Mouse (Mus musculus): ENCODE measurements around the gene Marco. TPM values are rescaled to one million over a fixed set of nuclear protein-coding genes. Genes with fewer than 3 reads are reported as not detected.

Gene Marco
- total and polyA plus RNA-seq, 3 experiments: 0.15 to 0.79 (median 0.76) TPM

DNA sequence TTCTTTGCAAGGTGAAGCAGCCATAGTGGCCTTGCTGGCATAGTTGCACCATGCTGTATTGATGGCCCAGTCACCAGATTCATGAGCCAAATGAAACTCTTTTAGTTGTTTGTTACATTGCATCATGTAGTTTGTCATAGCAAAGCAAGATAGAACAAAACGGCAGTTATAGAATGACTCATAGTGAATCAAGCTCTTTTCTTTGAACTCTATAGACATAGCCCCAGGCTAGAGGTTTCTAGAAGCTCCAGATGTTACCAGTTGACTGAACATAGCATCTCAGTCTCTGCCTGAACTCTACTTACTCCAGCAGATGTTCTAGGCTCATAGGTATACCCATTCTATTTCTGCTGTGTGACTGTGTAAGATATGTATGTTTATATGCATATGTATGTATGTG lies 31.1 kb upstream of the Marco start (continued):
- no peak for TF ChIP-seq UBTF (IDR thresholded peaks at IDR 0.05; ENCODE audit: low read depth, low read length)
- TF ChIP-seq NELFE (IDR thresholded peaks at IDR 0.05; ENCODE audit: low read depth, low read length): no peak

DNA sequence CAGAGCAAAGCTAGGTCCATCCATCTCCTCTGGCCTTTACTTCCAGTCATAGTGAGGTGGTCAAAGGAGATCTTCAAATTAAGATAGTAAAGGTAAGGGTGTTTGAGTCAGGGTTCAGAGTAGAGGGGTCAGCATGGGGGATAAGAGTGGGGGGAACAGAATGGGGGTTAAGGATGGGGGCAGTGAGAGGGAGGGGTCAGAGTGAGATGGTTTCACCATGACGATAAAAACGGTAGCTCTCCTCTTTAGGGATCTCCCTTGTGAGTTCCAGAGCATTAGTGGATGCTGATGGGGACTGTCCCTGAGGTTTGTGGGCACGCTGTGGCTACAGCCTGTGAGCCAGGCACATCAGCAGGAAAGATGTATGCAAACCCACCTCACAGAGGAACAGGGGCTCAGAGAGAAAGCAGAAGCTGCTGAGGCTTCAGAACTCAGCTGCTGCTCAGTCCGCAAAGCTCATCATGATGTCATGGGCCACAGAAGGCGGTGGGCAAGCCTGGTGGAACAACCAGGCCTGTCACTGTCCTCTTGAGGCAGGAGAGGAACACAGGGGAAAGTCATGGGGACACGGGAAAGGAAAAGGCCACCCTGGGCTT lies 27.6 kb upstream of the Marco start:
- Histone ChIP-seq H3K4me2 (ENCODE audit: insufficient read depth, low read depth, poor library complexity, severe bottlenecking) (peak overlapping the region; percentile 61), H3K79me2 (replicated peaks; ENCODE audit: control insufficient read depth, extremely low read depth, insufficient read depth, poor library complexity, severe bottlenecking) (no peaks in the 10 kb centered on the region), H3K4me1 (ENCODE audit: control insufficient read depth in 1 of 2, insufficient read depth in 2 of 2) (peaks cover 25 to 75% of the 10 kb centered on the region in 2 experiments), H3K27me3 (replicated peaks) (no peaks in the 10 kb centered on the region), H3K9ac (ENCODE audit: insufficient read depth, low read depth) (peak overlapping the region; percentile 51), H3K4me3 (replicated peaks in 1 of 3; ENCODE audit: low read depth in 2 of 3, low read length in 2 of 3, poor library complexity in 1 of 3) (no peak overlapping the region), H3K9me3 (replicated peaks; ENCODE audit: low read length) (peaks cover 8% of the 10 kb centered on the region), H3K27ac (ENCODE audit: insufficient read depth, low read depth) (peak overlapping the region; percentile 99), H3K36me3 (replicated peaks in 1 of 2; ENCODE audit: control insufficient read depth in 1 of 2, insufficient read depth in 1 of 2, low read length in 1 of 2) (no peaks in the 10 kb centered on the region)
- in situ Hi-C loops (cut with MboI; ENCODE audit: low pct_ligation_motif_present, low pct_unique_long_range_greater_than_20kb, low sequenced_read_pairs): loop anchor here (10.0 to 25.0 kb wide), 2 partner anchors 120 to 298 kb away; no protein-coding TSS in a partner anchor
- dilution Hi-C loops (cut with MboI; ENCODE audit: extremely low pct_ligation_motif_present, extremely low pct_unique_long_range_greater_than_20kb, low sequenced_read_pairs): no loop called here
- peak; percentile 97 for DNase-seq (ENCODE audit: extremely low read depth)
- 0 out of 2 replicates have a peak, but pooled peaks have one; percentile 23 for TF ChIP-seq NRF1 (IDR thresholded peaks at IDR 0.05; ENCODE audit: low read depth, low read length)
- TF ChIP-seq MYC (IDR thresholded peaks at IDR 0.05; ENCODE audit: low read depth, low read length): no peak
- peak; percentile 21; the same call in 1 of the 2 replicates for TF ChIP-seq SMC3 (IDR thresholded peaks at IDR 0.05; ENCODE audit: low read depth, low read length)
- no peak for TF ChIP-seq ZNF384 (IDR thresholded peaks at IDR 0.05; ENCODE audit: low read depth, low read length)
- peak; percentile 7; the same call in 1 of the 2 replicates for TF ChIP-seq MAX (IDR thresholded peaks at IDR 0.05; ENCODE audit: low read length)
- peak; percentile 52; the same call in 1 of the 2 replicates for TF ChIP-seq JUN (IDR thresholded peaks at IDR 0.05; ENCODE audit: insufficient read depth, low read depth, low read length)
- TF ChIP-seq UBTF (IDR thresholded peaks at IDR 0.05; ENCODE audit: low read depth, low read length): 0 out of 2 replicates have a peak, but pooled peaks have one; percentile 29
- peak; percentile 12; the same call in 1 of the 2 replicates for TF ChIP-seq MXI1 (IDR thresholded peaks at IDR 0.05; ENCODE audit: low read depth, low read length)
- TF ChIP-seq MAZ (IDR thresholded peaks at IDR 0.05; ENCODE audit: low read depth, low read length): peak; percentile 94
- TF ChIP-seq EP300 (IDR thresholded peaks at IDR 0.05; ENCODE audit: low read length): peak; percentile 95
- 0 out of 2 replicates have a peak, but pooled peaks have one; percentile 14 for TF ChIP-seq NELFE (IDR thresholded peaks at IDR 0.05; ENCODE audit: low read depth, low read length)
- no peak for TF ChIP-seq CTCF (conservative IDR thresholded peaks at IDR 0.05 in 1 of 2, IDR thresholded peaks at IDR 0.05 in 1 of 2; ENCODE audit: low read depth in 2 of 2, low read length in 2 of 2)
- TF ChIP-seq TBP (conservative IDR thresholded peaks at IDR 0.05; ENCODE audit: low read depth, low read length): 0 out of 2 replicates have a peak, but pooled peaks have one; percentile 46
- no peak for TF ChIP-seq PAX5 (IDR thresholded peaks at IDR 0.05; ENCODE audit: low read length)
- TF ChIP-seq BHLHE40 (IDR thresholded peaks at IDR 0.05; ENCODE audit: low read depth, low read length): peak; percentile 93
- no peak for TF ChIP-seq CHD2 (IDR thresholded peaks at IDR 0.05; ENCODE audit: low read length)
- TF ChIP-seq POLR2A (IDR thresholded peaks at IDR 0.05; ENCODE audit: low read depth, low read length): 0 out of 2 replicates have a peak, but pooled peaks have one; percentile 52
- TF ChIP-seq ETS1 (conservative IDR thresholded peaks at IDR 0.05; ENCODE audit: low read depth, low read length): peak; percentile 98
- TF ChIP-seq CHD1 (IDR thresholded peaks at IDR 0.05; ENCODE audit: low read depth, low read length): no peak
- peak; percentile 93 for TF ChIP-seq MEF2A (IDR thresholded peaks at IDR 0.05; ENCODE audit: borderline replicate concordance, low read depth, low read length)
- TF ChIP-seq JUND (conservative IDR thresholded peaks at IDR 0.05; ENCODE audit: low read depth, low read length): no peak; the same call in 1 of the 2 replicates
- no peak for TF ChIP-seq ZKSCAN1 (IDR thresholded peaks at IDR 0.05; ENCODE audit: borderline replicate concordance, low read depth, low read length)
- peak; percentile 90 for TF ChIP-seq IRF4 (IDR thresholded peaks at IDR 0.05; ENCODE audit: low read depth, low read length)
- peak; percentile 90 for TF ChIP-seq RCOR1 (conservative IDR thresholded peaks at IDR 0.05; ENCODE audit: low read depth, low read length)
- TF ChIP-seq GABPA (IDR thresholded peaks at IDR 0.05; ENCODE audit: insufficient replicate concordance, low read depth, low read length): no peak
- TF ChIP-seq MAFK (IDR thresholded peaks at IDR 0.05; ENCODE audit: insufficient replicate concordance, low read length): peak; percentile 88
- TF ChIP-seq RAD21 (IDR thresholded peaks at IDR 0.05; ENCODE audit: low read depth, low read length): peak; percentile 15
- peak; percentile 94 for TF ChIP-seq TCF12 (IDR thresholded peaks at IDR 0.05; ENCODE audit: low read depth, low read length)
